In the genomic region with DNA sequence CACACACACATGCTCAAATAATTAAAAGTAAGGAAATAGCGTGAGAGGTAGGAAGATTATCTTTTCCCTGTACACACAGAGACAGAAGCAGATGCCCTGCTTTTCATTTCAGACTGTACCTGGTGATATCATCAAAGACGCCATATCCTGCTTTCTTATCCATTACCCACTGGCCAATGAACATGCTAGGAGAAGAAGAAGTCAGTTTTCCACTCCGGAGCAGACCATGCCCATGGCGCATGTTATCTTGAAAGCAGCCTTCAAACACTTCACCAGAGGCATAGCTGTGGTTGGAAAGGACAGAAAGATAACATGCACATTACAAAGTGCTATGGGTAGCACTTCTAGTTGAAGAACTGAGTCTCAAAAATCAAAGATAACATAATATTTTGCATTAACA, we compare ENCODE assay signal across 32 mouse cellular contexts. TPM values are rescaled to one million over a fixed set of nuclear protein-coding genes. Genes with fewer than 3 reads are reported as not detected.
A peak's percentile ranks its signal among the peaks of the same experiment; 100 is the strongest.
DNase-seq lines count a peak whose midpoint lies in the region; ATAC-seq and TF ChIP-seq lines count a peak whose summit lies in the region.
"Had no signal": no experiment of that assay in that cellular context is flagged by ENCODE, and none has a peak within 500 bp of the region (broad histone marks: within the 10 kb centered on the region; RNA-seq: fewer than 3 reads in every experiment).

No protein-coding gene starts in this region.

- ATAC-seq in liver, embryonic 12.5 days = peak; percentile 68
- ATAC-seq in liver, postnatal 0 days = peak; percentile 45; the same call in 1 of the 2 replicates
- ATAC-seq: forebrain, embryonic 13.5 days; intestine, embryonic 16.5 days; lung, postnatal 0 days had no signal

- no peak overlapping the region for H3K27ac ChIP-seq in heart, embryonic 10.5 days
- peak overlapping the region; percentile 55; the same call in 1 of the 2 replicates for H3K27ac ChIP-seq in liver, embryonic 12.5 days
- H3K27ac ChIP-seq in liver, postnatal 0 days (ENCODE audit: low read depth) = no peak overlapping the region
- H3K27ac ChIP-seq: forebrain, embryonic 13.5 days; hindbrain, embryonic 13.5 days; kidney, postnatal 0 days; limb, embryonic 12.5 days; macrophage; midbrain, embryonic 12.5 days; neural tube, embryonic 12.5 days had no signal

- WGBS in heart, embryonic 10.5 days = 73% methylated on average over 4 of the region's 4 CpGs
- 29% methylated on average over 4 of the region's 4 CpGs for WGBS in liver, embryonic 12.5 days (ENCODE audit: insufficient replicate concordance)
- WGBS in liver, postnatal 0 days (ENCODE audit: insufficient replicate concordance) = 62% methylated on average over 4 of the region's 4 CpGs

- TF ChIP-seq CTCF in liver, postnatal 0 days (IDR thresholded peaks at IDR 0.05; ENCODE audit: low read depth) = no peak

- H3K9ac ChIP-seq in liver, embryonic 12.5 days = no peak overlapping the region
- H3K9ac ChIP-seq in liver, postnatal 0 days (replicated peaks) = no peak overlapping the region
- H3K9ac ChIP-seq: forebrain, embryonic 13.5 days; heart, embryonic 12.5 days; hindbrain, embryonic 13.5 days; limb, embryonic 12.5 days; midbrain, embryonic 12.5 days; neural tube, embryonic 12.5 days had no signal

- peaks cover 46% of the 10 kb centered on the region for H3K36me3 ChIP-seq in heart, embryonic 10.5 days
- peaks cover 47% of the 10 kb centered on the region for H3K36me3 ChIP-seq in liver, embryonic 12.5 days
- H3K36me3 ChIP-seq in liver, postnatal 0 days (replicated peaks; ENCODE audit: insufficient read depth, low read length) = peaks cover 39% of the 10 kb centered on the region

- H3K4me1 ChIP-seq in heart, embryonic 10.5 days = no peaks in the 10 kb centered on the region
- H3K4me1 ChIP-seq in liver, embryonic 12.5 days = peaks cover 8% of the 10 kb centered on the region; the same call in 1 of the 2 replicates
- H3K4me1 ChIP-seq in liver, postnatal 0 days (ENCODE audit: insufficient read depth) = no peaks in the 10 kb centered on the region
- H3K4me1 ChIP-seq: forebrain, embryonic 13.5 days; heart, embryonic 12.5 days; hindbrain, embryonic 13.5 days; limb, embryonic 12.5 days; midbrain, embryonic 12.5 days; neural tube, embryonic 12.5 days had no signal

- peak; percentile 40 for TF ChIP-seq EP300 in liver, postnatal 0 days (IDR thresholded peaks at IDR 0.05; ENCODE audit: low read depth)

- no peaks in the 10 kb centered on the region for H3K27me3 ChIP-seq in heart, embryonic 10.5 days (ENCODE audit: insufficient read depth, poor library complexity, severe bottlenecking)
- H3K27me3 ChIP-seq in liver, embryonic 12.5 days (replicated peaks) = no peaks in the 10 kb centered on the region
- H3K27me3 ChIP-seq in liver, postnatal 0 days (ENCODE audit: insufficient read depth, low read length) = no peaks in the 10 kb centered on the region
- H3K27me3 ChIP-seq: CH12.LX; forebrain, embryonic 13.5 days; heart, embryonic 12.5 days; hindbrain, embryonic 13.5 days; limb, embryonic 12.5 days; midbrain, embryonic 12.5 days; neural tube, embryonic 12.5 days had no signal

- no peak overlapping the region for H3K4me3 ChIP-seq in heart, embryonic 10.5 days
- no peak overlapping the region for H3K4me3 ChIP-seq in liver, embryonic 12.5 days
- no peak overlapping the region for H3K4me3 ChIP-seq in liver, postnatal 0 days (ENCODE audit: low read depth, low read length)
- H3K4me3 ChIP-seq: forebrain, embryonic 13.5 days; heart, embryonic 12.5 days; hindbrain, embryonic 13.5 days; limb, embryonic 12.5 days; midbrain, embryonic 12.5 days; myocyte; neural tube, embryonic 12.5 days had no signal

- peak; percentile 73 for DNase-seq in heart, adult 11 months
- no peak for DNase-seq in heart, embryonic 10.5 days (ENCODE audit: low spot score)
- DNase-seq in liver, postnatal 0 days = no peak
- DNase-seq in left cerebral cortex, adult 8-10 months (ENCODE audit: low spot score in 2 of 2) = no peak
- no peak for DNase-seq in kidney, postnatal 4 days
- no peak for DNase-seq in urinary bladder, postnatal 10 days (ENCODE audit: low spot score)
- DNase-seq: adrenal gland, postnatal 25 days; cerebellum, adult 2 months; cerebellum, postnatal 25 days; gastrocnemius, postnatal 25 days; heart, adult 18-20 months; heart, postnatal 4 days; kidney, adult 8-10 months; layer of hippocampus, adult 9-11 months; lung, adult 18-20 months; right cerebral cortex, adult 18-20 months; right cerebral cortex, postnatal 4 days; thymus, adult 2 months had no signal

- H3K9me3 ChIP-seq in heart, embryonic 10.5 days = no peaks in the 10 kb centered on the region
- H3K9me3 ChIP-seq in liver, embryonic 12.5 days (replicated peaks) = no peaks in the 10 kb centered on the region
- no peaks in the 10 kb centered on the region for H3K9me3 ChIP-seq in liver, postnatal 0 days (ENCODE audit: low read length)
- H3K9me3 ChIP-seq: forebrain, embryonic 13.5 days; heart, embryonic 12.5 days; hindbrain, embryonic 13.5 days; limb, embryonic 12.5 days; midbrain, embryonic 12.5 days; neural tube, embryonic 12.5 days had no signal

- H3K4me2 ChIP-seq in liver, embryonic 12.5 days = no peak overlapping the region
- no peak overlapping the region for H3K4me2 ChIP-seq in liver, postnatal 0 days (ENCODE audit: low read depth, low read length)
- H3K4me2 ChIP-seq: forebrain, embryonic 13.5 days; heart, embryonic 12.5 days; hindbrain, embryonic 13.5 days; limb, embryonic 12.5 days; midbrain, embryonic 12.5 days; neural tube, embryonic 12.5 days had no signal

RNA-seq across cellular contexts. Expression of a gene that starts 19.9 kb away (rescaled TPM):
- polyA plus RNA-seq in heart, embryonic 10.5 days (2016; fragmentation: Nextera tagmentation; extraction: Ambion mirVana) = 0.49 TPM in 2 replicates
- 0.25 and 0.45 TPM in 2 replicates for polyA plus RNA-seq in liver, embryonic 12.5 days (2016; fragmentation: Nextera tagmentation; extraction: Ambion mirVana)
- 0.28 and 0.31 TPM in 2 replicates for polyA plus RNA-seq in liver, postnatal 0 days (2015; fragmentation: Nextera tagmentation; extraction: Ambion mirVana)
- 1 to 10 TPM in 3 of 4 experiments, under 1 TPM in 1; 0.78 to 1.7 (median 1.6) TPM for total RNA-seq in left cerebral cortex, adult 8-10 months (2022)
- total RNA-seq: adrenal gland, postnatal 25 days had no signal
- polyA plus RNA-seq: heart, postnatal 0 days had no signal

RNA-seq across cellular contexts. Expression of a gene that starts 54.0 kb away (rescaled TPM):
- polyA plus RNA-seq in heart, embryonic 10.5 days (2016; fragmentation: Nextera tagmentation; extraction: Ambion mirVana) = 12.2 and 14.0 TPM in 2 replicates
- 9.6 and 10.3 TPM in 2 replicates for polyA plus RNA-seq in liver, embryonic 12.5 days (2016; fragmentation: Nextera tagmentation; extraction: Ambion mirVana)
- polyA plus RNA-seq in liver, postnatal 0 days (2015; fragmentation: Nextera tagmentation; extraction: Ambion mirVana) = 4.9 and 5.8 TPM in 2 replicates
- total RNA-seq in left cerebral cortex, adult 8-10 months (2022) = 10 to 100 TPM; 30.2 to 36.6 (median 31.0) TPM
